Mouse (Mus musculus): ENCODE results near the gene Cubn.

GRCm38 (mm10) chr2:13386631-13387030 lies 105.0 kb downstream of the Cubn start:
- TF ChIP-seq GATA1 (IDR thresholded peaks at IDR 0.05; ENCODE audit: low read length) (no peak), TAL1 (IDR thresholded peaks at IDR 0.05; ENCODE audit: low read length) (no peak)
